Mouse (Mus musculus): ENCODE measurements at regions not wholly inside any gene's neighbourhood (a gene's known extent, or its start where the extent isn't known, plus 50 kb on each side); places are given as distances from the start of the nearest gene placed in this dataset.

- TF ChIP-seq CTCF (IDR thresholded peaks at IDR 0.05; ENCODE audit: control insufficient read depth, insufficient read depth, low read length): peak; percentile 54
- no peak for TF ChIP-seq POLR2A (IDR thresholded peaks at IDR 0.05; ENCODE audit: borderline replicate concordance, control insufficient read depth, low read depth, low read length)
Observed at GRCm38 (mm10) chr2:174859533-174859932, 99.1 kb downstream of the Edn3 start.

Measured in bone marrow, adult 2 months (tissue).